Mouse (Mus musculus) ES-E14 (cell line): Measurements from ENCODE around the gene Hoxb2. TPM values are rescaled to one million over a fixed set of nuclear protein-coding genes. Genes with fewer than 3 reads are reported as not detected.

Source experiments
- DNase-seq: peaks from one replicate; pipeline ENCODE4 v3.0.0-alpha.2; 2013; ENCODE audit warnings: low read depth, low spot score
- H3K27ac ChIP-seq: 2 replicates; pipeline ENCODE4 v1.5.1; 2012; ENCODE audit warnings: low read depth, mild to moderate bottlenecking, low read length, moderate library complexity, mixed read lengths; ENCODE audit not compliant: poor library complexity, insufficient read depth, severe bottlenecking
- H3K36me3 ChIP-seq: 2 replicates; pipeline ENCODE4 v1.6.1; 2012; ENCODE audit warnings: mild to moderate bottlenecking, low read length, moderate library complexity, mixed read lengths; ENCODE audit not compliant: control insufficient read depth, poor library complexity, insufficient read depth, severe bottlenecking
- H3K4me1 ChIP-seq, 2 experiments: fragments of 150-350 bp in 1 of 2; sonication (generic) in 1 of 2; 2 replicates each; pipeline ENCODE4 v1.6.1; 2012; ENCODE audit warnings: low read length in 2 of 2, mild to moderate bottlenecking in 1 of 2, mixed read lengths in 1 of 2; ENCODE audit not compliant: control insufficient read depth in 2 of 2, insufficient read depth in 2 of 2, poor library complexity in 1 of 2
- H3K4me3 ChIP-seq, 2 experiments: fragments of 150-350 bp in 1 of 2; sonication (generic) in 1 of 2; 2 replicates each; pipeline ENCODE4 v1.5.1; 2012; ENCODE audit warnings: low read length in 2 of 2, low read depth in 1 of 2, mild to moderate bottlenecking in 1 of 2, mixed read lengths in 1 of 2; ENCODE audit not compliant: insufficient read depth in 1 of 2, poor library complexity in 1 of 2, severe bottlenecking in 1 of 2
- H3K9ac ChIP-seq: 2 replicates; pipeline ENCODE4 v1.6.1; 2012; ENCODE audit warnings: low read depth, mild to moderate bottlenecking, low read length, mixed read lengths; ENCODE audit not compliant: poor library complexity, insufficient read depth, severe bottlenecking
- H3K9me3 ChIP-seq: fragments of 150-350 bp; sonication (generic); 2 replicates; pipeline ENCODE4 v1.6.1; 2012; ENCODE audit warnings: low read depth, mild to moderate bottlenecking, low read length; ENCODE audit not compliant: control insufficient read depth, insufficient read depth
- CHD2 ChIP-seq: IDR thresholded peaks from 2 replicates; pipeline ENCODE4 v1.6.1; 2014; ENCODE audit warnings: mild to moderate bottlenecking, low read depth, low read length, inconsistent platforms
- HCFC1 ChIP-seq: IDR thresholded peaks from 2 replicates; pipeline ENCODE4 v1.6.1; 2012; ENCODE audit warnings: low read length, inconsistent platforms, borderline replicate concordance; ENCODE audit not compliant: insufficient read depth
- MAFK ChIP-seq: IDR thresholded peaks from 2 replicates; pipeline ENCODE4 v1.6.1; 2014; ENCODE audit warnings: mild to moderate bottlenecking, low read depth, low read length, inconsistent platforms; ENCODE audit not compliant: insufficient read depth
- ZC3H11A ChIP-seq: IDR thresholded peaks from 2 replicates; pipeline ENCODE4 v1.6.1; 2012; ENCODE audit warnings: low read depth, mild to moderate bottlenecking, inconsistent platforms, low read length, borderline replicate concordance
- ZNF384 ChIP-seq: IDR thresholded peaks from 2 replicates; pipeline ENCODE4 v1.6.1; 2012; ENCODE audit warnings: low read depth, low read length, inconsistent platforms
- in situ Hi-C, 2 experiments: fragments of 600-800 bp; cut with MboI; formaldehyde crosslinking; loops; one replicate each; pipeline ENCODE4 v1.15.1; 2025; ENCODE audit warnings: low sequenced_read_pairs in 2 of 2, inconsistent platforms in 1 of 2; ENCODE audit not compliant: unreplicated experiment in 2 of 2
- total RNA-seq: library from RNA; depleted of rRNA; stranded (reverse); fragments of 300-350 nt; gene quantifications from 2 replicates; pipeline ENCODE4 v1.2.3, GENCODE M21; 2012

The Hoxb2 gene
- total RNA-seq, 1 experiment, result 0.62 TPM

DNA sequence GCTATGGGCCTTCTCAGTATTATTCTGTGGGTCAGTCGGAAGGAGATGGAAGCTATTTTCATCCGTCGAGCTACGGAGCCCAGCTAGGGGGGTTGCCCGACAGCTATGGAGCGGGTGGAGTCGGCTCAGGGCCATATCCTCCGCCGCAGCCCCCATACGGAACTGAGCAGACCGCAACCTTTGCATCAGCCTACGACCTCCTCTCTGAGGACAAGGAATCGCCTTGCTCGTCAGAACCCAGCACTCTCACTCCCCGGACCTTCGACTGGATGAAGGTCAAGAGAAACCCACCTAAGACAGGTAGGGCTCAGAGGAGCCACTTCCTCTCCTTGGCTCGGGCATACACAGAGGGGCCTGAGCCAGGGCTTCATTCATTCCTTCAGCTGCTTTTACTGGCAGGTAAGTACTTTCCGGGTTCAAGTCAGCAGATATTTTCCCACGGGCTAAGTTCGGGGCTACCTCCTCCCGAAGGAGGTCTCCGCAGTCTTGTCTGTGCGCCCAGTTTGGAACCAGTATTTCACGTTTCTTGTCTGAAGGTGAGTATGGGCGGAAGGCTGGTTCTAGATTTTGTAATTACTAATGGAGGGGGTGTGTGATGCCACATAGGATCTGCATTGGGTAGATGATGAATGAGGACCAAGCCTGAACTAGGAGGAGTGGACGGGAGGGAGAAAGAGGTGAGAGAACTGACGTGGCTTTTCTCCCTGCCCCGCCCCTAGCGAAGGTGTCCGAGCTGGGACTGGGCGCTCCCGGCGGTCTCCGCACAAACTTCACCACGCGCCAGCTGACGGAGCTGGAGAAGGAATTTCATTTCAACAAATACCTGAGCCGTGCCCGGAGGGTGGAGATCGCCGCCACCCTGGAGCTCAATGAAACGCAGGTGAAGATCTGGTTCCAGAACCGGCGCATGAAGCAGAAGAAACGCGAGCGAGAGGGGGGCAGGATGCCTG, 16.0 kb downstream of the Hoxb2 start:
- peak overlapping the region in 1 of 2 experiments; percentile 18; a peak in 2 of 4 replicates for H3K4me3 ChIP-seq
- no peak overlapping the region for H3K27ac ChIP-seq
- peaks cover 0 to 7% of the 10 kb centered on the region in 2 experiments; a peak in 2 of 4 replicates for H3K4me1 ChIP-seq
- TF ChIP-seq HCFC1, result no peak
- TF ChIP-seq ZC3H11A, result no peak
- in situ Hi-C loops, result no loop called here
- H3K9ac ChIP-seq, result no peak overlapping the region
- no peak for DNase-seq
- H3K36me3 ChIP-seq, result no peaks in the 10 kb centered on the region
- no peaks in the 10 kb centered on the region for H3K9me3 ChIP-seq

GRCm38 (mm10) chr11:96367141-96367540, 16.8 kb downstream of the Hoxb2 start:
- H3K4me3 ChIP-seq, result no peak overlapping the region
- in situ Hi-C loops, result no loop called here

GRCm38 (mm10) chr11:96368686-96369085, 18.4 kb downstream of the Hoxb2 start:
- DNase-seq, result no peak
- in situ Hi-C loops, result no loop called here
- Histone ChIP-seq H3K4me1 (peaks cover 0 to 7% of the 10 kb centered on the region in 2 experiments; a peak in 2 of 4 replicates), H3K9ac (no peak overlapping the region), H3K36me3 (no peaks in the 10 kb centered on the region), H3K27ac (no peak overlapping the region), H3K4me3 (no peak overlapping the region), H3K9me3 (no peaks in the 10 kb centered on the region)
- TF ChIP-seq HCFC1 (no peak), MAFK (no peak), ZC3H11A (no peak), ZNF384 (no peak), CHD2 (no peak)

More at GRCm38 (mm10) chr11:96367141-96367540, 16.8 kb downstream of the Hoxb2 start:
- H3K9ac ChIP-seq, result no peak overlapping the region
- peaks cover 0 to 7% of the 10 kb centered on the region in 2 experiments; a peak in 2 of 4 replicates for H3K4me1 ChIP-seq
- no peaks in the 10 kb centered on the region for H3K9me3 ChIP-seq
- no peak overlapping the region for H3K27ac ChIP-seq
- no peak for DNase-seq
- no peaks in the 10 kb centered on the region for H3K36me3 ChIP-seq
- TF ChIP-seq ZC3H11A, result no peak

DNA sequence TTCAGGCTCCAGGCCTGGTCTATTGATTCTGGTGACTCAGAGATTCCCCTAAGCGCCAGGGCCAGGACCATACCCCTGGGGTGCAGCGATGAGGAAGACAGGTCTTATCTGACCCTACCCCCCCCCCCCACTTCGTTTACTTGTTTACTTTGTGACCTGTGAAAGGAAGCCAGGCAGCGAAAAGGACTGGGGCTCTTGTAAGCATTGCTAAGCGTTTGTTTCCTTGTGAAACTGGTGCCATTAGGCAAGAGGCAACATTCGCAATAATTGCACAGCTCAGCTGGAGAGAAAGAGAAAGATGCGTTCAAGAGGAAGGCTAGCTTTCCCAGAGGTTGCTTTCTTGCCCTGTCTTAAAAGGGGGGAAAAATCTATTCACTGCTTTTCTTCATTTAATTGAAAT, 18.8 kb downstream of the Hoxb2 start:
- H3K9me3 ChIP-seq, result no peaks in the 10 kb centered on the region
- DNase-seq, result no peak
- H3K9ac ChIP-seq, result no peak overlapping the region
- H3K27ac ChIP-seq, result no peak overlapping the region
- in situ Hi-C loops, result no loop called here
- H3K4me3 ChIP-seq, result no peak overlapping the region
- H3K36me3 ChIP-seq, result no peaks in the 10 kb centered on the region
- TF ChIP-seq ZNF384 (no peak), CHD2 (no peak)
- peaks cover 0 to 7% of the 10 kb centered on the region in 2 experiments; a peak in 2 of 4 replicates for H3K4me1 ChIP-seq

DNA sequence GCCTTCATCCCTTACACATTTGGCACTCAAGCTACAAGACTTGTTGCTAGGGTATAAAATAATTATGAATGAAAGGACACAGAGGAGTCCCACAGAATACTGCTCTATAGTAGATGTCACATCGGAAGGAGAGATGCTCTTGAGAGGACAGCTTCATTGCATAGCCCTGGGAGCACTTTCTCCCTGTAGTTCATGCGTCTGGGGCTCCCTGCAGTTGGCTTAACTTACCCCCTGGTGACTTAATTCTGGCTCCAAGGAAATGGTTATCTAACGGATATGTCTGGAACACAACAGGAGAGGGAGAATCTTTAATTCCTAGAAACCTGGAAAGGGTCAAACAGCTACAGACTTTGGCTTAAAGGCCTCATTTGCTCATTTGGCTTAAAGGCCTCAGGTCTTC, 21.4 kb downstream of the Hoxb2 start:
- Histone ChIP-seq H3K27ac (no peak overlapping the region), H3K4me1 (peaks cover 0 to 8% of the 10 kb centered on the region in 2 experiments; a peak in 2 of 4 replicates), H3K9ac (no peak overlapping the region), H3K36me3 (no peaks in the 10 kb centered on the region), H3K4me3 (no peak overlapping the region), H3K9me3 (no peaks in the 10 kb centered on the region)
- in situ Hi-C loops, result no loop called here
- TF ChIP-seq ZNF384, result no peak
- TF ChIP-seq HCFC1, result no peak
- TF ChIP-seq ZC3H11A, result no peak
- TF ChIP-seq MAFK, result no peak
- TF ChIP-seq CHD2, result no peak
- no peak for DNase-seq
